Mouse (Mus musculus) E14TG2a.4 (cell line): ENCODE results near the gene March5.

Experiments used
- CTCF ChIP-seq: conservative IDR thresholded peaks from 2 replicates; pipeline ENCODE4 v1.5.1; 2014; ENCODE audit warnings: low read length
- NANOG ChIP-seq: IDR thresholded peaks from 2 replicates; pipeline ENCODE4 v1.6.1; 2014; ENCODE audit warnings: borderline replicate concordance, low read length, mixed read lengths
- POU5F1 ChIP-seq: IDR thresholded peaks from 2 replicates; pipeline ENCODE4 v1.6.1; 2014; ENCODE audit warnings: low read length, borderline replicate concordance

DNA sequence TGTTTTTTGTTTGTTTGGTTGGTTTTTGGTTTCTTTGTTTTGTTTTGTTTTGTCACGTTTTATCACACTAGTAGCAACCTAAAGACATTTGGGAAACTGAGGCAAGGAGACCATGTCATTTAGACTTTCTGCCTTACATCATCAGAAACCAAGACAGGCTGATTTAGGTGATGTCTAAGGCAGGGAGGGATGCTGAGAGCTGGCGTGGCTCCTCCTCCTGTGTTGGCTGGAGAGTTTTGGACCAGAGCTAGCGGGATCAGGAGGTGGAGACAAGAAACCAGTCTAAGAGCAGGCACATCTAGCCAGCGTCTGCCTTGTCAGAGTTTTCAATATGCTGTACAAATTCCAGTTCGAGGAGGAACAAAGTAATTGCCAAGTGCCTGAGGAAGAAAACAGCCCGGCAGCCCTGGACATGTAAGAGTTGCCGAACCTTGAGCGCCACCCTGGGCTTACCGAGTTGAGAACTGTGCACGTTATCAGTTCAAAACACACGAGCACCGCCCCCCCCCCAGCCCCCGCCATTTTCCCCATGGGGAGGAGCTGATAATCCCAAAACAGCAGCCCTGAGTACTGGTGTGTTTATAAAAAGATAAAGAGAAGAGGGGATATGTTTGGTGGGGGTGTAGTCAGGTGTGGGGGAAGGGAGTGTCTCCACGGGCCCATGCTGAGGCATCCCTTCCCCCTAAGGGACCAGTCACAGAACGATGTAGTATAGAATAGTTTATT lies 30.5 kb downstream of the March5 start:
- TF ChIP-seq CTCF = no peak
- no peak for TF ChIP-seq NANOG
- no peak for TF ChIP-seq POU5F1
